ENCODE assay signal across 1 mouse cellular context in genomic region chr10:62541499-62541898, GRCm38 (mm10).
TF ChIP-seq lines count a peak whose summit lies in the region.

No protein-coding gene starts in this region.

TF ChIP-seq in CH12.LX, 34 proteins besides CTCF, POLR2A, EP300 and RAD21 (continued from another document):
- TF ChIP-seq E2F4 (IDR thresholded peaks at IDR 0.05; ENCODE audit: insufficient replicate concordance, low read depth, low read length) (no peak), MAFK (IDR thresholded peaks at IDR 0.05; ENCODE audit: insufficient replicate concordance, low read length) (no peak), SMC3 (IDR thresholded peaks at IDR 0.05; ENCODE audit: low read depth, low read length) (peak; percentile 9; the same call in 1 of the 2 replicates), MYC (IDR thresholded peaks at IDR 0.05; ENCODE audit: low read depth, low read length) (peak; percentile 87), IRF4 (IDR thresholded peaks at IDR 0.05; ENCODE audit: low read depth, low read length) (peak; percentile 87), NELFE (IDR thresholded peaks at IDR 0.05; ENCODE audit: low read depth, low read length) (0 out of 2 replicates have a peak, but pooled peaks have one; percentile 18), TCF12 (IDR thresholded peaks at IDR 0.05; ENCODE audit: low read depth, low read length) (peak; percentile 57; the same call in 1 of the 2 replicates), POLR2AphosphoS2 (IDR thresholded peaks at IDR 0.05; ENCODE audit: low read depth, low read length) (no peak), ELF1 (IDR thresholded peaks at IDR 0.05; ENCODE audit: low read depth, low read length) (peak; percentile 57), USF2 (conservative IDR thresholded peaks at IDR 0.05; ENCODE audit: low read depth, low read length) (peak; percentile 84), ZKSCAN1 (IDR thresholded peaks at IDR 0.05; ENCODE audit: borderline replicate concordance, low read depth, low read length) (no peak), NRF1 (IDR thresholded peaks at IDR 0.05; ENCODE audit: low read depth, low read length) (peak; percentile 42; the same call in 1 of the 2 replicates), GABPA (IDR thresholded peaks at IDR 0.05; ENCODE audit: insufficient replicate concordance, low read depth, low read length) (no peak), JUND (conservative IDR thresholded peaks at IDR 0.05; ENCODE audit: low read depth, low read length) (0 out of 2 replicates have a peak, but pooled peaks have one; percentile 14), HCFC1 (IDR thresholded peaks at IDR 0.05; ENCODE audit: low read depth, low read length) (peak; percentile 42), ZC3H11A (IDR thresholded peaks at IDR 0.05; ENCODE audit: low read depth, low read length) (no peak), USF1 (IDR thresholded peaks at IDR 0.05; ENCODE audit: low read depth, low read length) (peak; percentile 80), MXI1 (IDR thresholded peaks at IDR 0.05; ENCODE audit: low read depth, low read length) (peak; percentile 90), RCOR1 (conservative IDR thresholded peaks at IDR 0.05; ENCODE audit: low read depth, low read length) (0 out of 2 replicates have a peak, but pooled peaks have one; percentile 59), TBP (conservative IDR thresholded peaks at IDR 0.05; ENCODE audit: low read depth, low read length) (peak; percentile 82), CHD2 (IDR thresholded peaks at IDR 0.05; ENCODE audit: low read length) (no peak; the same call in 1 of the 2 replicates)
TF ChIP-seq in CH12.LX: peak in this region for 22.
